Mouse (Mus musculus) embryonic stem cell, embryonic (primary cell): Measurements from ENCODE around the gene Hist1h4c.

Source experiments
- CTCF ChIA-PET, 4 experiments: fragments of 300-600 bp in 2 of 4; fragments of 350-600 bp in 2 of 4; sonication (Branson Sonifier 250); formaldehyde crosslinking; loops; one replicate each; lab custom pipeline; 2022; ENCODE audit warnings: inconsistent platforms in 2 of 4; lab: Charles Lee
- POLR2A ChIA-PET, 4 experiments: fragments of 300-600 bp in 2 of 4; fragments of 350-600 bp in 2 of 4; sonication (Branson Sonifier 250); formaldehyde crosslinking; loops; one replicate each; lab custom pipeline; 2022; ENCODE audit warnings: antibody characterized with exemption in 4 of 4, inconsistent platforms in 1 of 4; lab: Charles Lee

Hist1h4c gene

DNA sequence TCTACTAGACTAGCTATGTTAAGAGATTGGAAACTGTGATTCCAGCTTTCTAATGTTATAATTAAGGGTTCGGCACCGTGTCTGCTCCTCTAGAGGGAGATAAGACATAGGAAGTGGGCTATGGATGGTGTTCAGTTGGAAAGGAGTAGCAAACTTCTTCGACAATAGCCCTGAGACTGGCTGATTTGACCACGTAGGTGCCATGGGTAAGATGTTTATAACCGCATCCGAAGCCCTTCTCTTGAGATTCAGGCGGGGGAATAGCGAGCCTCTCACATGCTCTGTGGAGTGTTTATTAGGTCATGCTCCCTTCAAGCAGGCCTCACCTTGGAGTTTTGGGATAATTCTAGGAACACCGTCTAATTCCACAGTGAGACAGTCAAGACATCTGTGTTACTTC is 3.3 kb downstream of the Hist1h4c start:
- CTCF ChIA-PET = no interaction called here

DNA sequence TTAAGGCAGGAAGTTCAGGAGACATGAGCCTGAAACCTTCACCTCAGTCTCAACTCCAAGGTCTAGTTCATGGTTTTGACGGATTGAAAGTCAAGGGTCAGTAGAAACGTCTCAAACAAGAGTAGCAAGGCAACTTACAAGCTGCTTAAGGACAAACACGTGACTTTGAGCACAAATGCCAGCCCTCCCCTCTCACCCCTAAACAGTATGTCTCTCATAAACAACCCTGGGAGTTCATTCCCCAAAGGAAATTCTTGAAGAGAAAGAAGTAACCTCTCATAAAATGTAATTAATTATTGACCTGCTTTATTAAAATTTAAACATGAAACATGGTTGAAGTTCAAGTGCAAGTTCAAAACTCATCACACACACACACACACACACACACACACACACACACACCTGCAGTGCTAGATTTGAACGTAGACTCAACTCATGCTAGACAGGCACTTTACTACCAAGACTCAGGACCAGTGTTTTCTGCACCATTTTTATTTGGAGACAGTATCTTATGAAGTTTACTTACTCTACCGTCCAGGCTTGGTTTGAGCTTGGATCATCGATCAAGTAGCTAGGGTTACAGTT is 4.3 kb downstream of the Hist1h4c start:
- ChIA-PET CTCF (no interaction called here), POLR2A (interaction anchor here (0.9 to 15.5 kb wide), 12 partner anchors 9 to 139 kb away, joined by 3 to 573 read pairs (median 12); partner anchors contain the start of genes Hist1h2ac (in 3 of the 4), Hist1h2bc (in 3 of the 4), Hist1h1c (in 2 of the 4) and Hist1h2bb (in 2 of the 4))

More for the DNA sequence above, 3.3 kb downstream of the Hist1h4c start:
- POLR2A ChIA-PET = interaction anchor here (0.5 to 15.5 kb wide), 14 partner anchors 10 to 466 kb away, joined by 3 to 573 read pairs (median 12); partner anchors contain the start of genes Hist1h2ac (in 3 of the 4), Hist1h2bc (in 3 of the 4), Hist1h1c (in 2 of the 4) and Hist1h2bb (in 2 of the 4)

DNA sequence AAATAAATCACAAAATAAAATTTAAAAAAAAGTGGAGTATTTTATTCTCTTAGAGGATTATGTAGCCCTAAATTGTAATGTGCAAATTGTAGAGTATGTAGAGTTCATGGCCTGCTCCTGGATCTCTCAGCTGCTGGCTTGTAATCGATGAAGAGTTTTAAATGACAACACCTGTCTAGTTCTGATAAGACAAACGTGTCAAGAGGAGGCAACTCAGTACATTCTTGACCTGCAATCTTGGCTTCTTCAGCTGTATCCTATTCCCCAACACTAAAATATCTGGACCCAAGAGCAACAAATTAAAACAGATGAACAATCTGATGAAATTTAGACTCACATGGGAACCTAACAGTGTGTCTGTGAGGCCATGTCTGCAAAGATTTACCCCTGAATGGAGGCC is 8.8 kb downstream of the Hist1h4c start:
- CTCF ChIA-PET = no interaction called here
- POLR2A ChIA-PET = interaction anchor here in 3 of 4 experiments (0.7 to 15.5 kb wide), 10 partner anchors 8 to 134 kb away, joined by 3 to 573 read pairs (median 5); partner anchors contain the start of genes Hist1h4c (in 2 of the 3), Hist1h1a (in 1 of the 3), Hist1h1c (in 1 of the 3) and Hist1h1t (in 1 of the 3)

DNA sequence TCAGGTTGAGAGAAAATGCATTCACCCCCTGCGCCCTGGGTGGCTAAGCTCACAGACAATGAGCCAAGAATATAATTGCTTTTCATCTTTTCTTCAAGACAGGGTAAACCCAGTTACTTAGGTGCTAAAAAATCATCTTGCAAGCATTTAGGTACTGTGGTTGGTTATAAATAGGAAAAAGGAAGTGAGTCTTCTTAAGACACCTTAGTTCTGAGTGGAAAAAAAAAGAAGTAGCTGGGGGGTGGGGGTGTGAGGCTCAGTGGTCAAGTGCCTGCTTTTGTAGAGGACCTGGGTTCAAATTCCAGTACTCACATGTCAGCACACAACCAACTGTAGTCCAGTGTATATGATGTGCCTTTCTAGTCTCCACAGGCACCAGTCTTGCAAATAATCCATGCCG is 9.3 kb downstream of the Hist1h4c start:
- ChIA-PET CTCF (no interaction called here), POLR2A (interaction anchor here in 3 of 4 experiments (0.6 to 15.5 kb wide), 14 partner anchors 8 to 218 kb away, joined by 3 to 573 read pairs (median 4); partner anchors contain the start of genes Hist1h4c (in 2 of the 3), Hist1h1a (in 1 of the 3), Hist1h1c (in 1 of the 3) and Hist1h1t (in 1 of the 3))

DNA sequence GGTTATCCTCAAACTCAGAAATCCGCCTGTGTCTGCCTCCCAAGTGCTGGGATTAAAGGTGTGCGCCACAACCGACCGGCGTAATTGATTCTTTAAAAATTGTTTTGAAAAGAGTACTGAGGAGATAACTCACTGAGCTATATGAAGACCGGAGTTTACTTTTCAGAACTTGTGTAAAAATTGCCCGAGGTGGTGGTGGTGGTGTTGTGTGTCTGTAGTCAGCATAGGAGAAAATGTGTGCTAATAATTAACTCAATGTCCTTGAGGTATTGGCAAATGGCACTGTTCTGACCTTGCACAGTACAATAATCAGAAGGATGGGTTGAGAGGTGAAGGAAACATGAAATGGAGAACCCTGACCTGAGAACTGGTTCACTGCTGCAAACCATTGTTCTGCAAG is 10.3 kb downstream of the Hist1h4c start:
- ChIA-PET CTCF (no interaction called here), POLR2A (interaction anchor here in 2 of 4 experiments (1.0 to 15.5 kb wide), 9 partner anchors 9 to 107 kb away, joined by 3 to 573 read pairs (median 5); partner anchors contain the start of genes Hist1h4c (in 2 of the 2), Hist1h1a (in 1 of the 2), Hist1h1c (in 1 of the 2) and Hist1h1t (in 1 of the 2))

DNA sequence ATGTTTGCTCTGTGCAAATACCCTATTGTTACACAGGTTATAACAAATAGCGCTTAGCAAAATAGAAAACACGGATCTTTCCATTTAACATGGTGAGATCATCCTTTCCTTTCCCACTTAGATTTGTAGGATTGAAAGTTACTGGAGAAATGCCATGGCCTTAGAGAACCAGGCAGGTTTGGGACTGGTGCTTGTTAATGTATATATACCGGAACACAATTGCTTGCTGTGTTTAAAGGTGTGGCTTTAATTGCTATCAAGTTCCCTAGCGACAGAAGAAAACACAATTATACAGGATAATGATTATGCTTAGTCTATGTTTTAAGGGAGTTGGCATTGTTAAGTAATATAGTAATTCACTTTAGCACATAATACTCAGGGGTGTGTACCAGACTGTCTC is 11.1 kb downstream of the Hist1h4c start:
- ChIA-PET POLR2A (interaction anchor here in 2 of 4 experiments (1.2 to 10.4 kb wide), 6 partner anchors 10 to 102 kb away, joined by 3 to 352 read pairs (median 84); partner anchors contain the start of genes Hist1h4c (in 2 of the 2), Hist1h1a (in 1 of the 2), Hist1h1c (in 1 of the 2) and Hist1h1t (in 1 of the 2)), CTCF (no interaction called here)

DNA sequence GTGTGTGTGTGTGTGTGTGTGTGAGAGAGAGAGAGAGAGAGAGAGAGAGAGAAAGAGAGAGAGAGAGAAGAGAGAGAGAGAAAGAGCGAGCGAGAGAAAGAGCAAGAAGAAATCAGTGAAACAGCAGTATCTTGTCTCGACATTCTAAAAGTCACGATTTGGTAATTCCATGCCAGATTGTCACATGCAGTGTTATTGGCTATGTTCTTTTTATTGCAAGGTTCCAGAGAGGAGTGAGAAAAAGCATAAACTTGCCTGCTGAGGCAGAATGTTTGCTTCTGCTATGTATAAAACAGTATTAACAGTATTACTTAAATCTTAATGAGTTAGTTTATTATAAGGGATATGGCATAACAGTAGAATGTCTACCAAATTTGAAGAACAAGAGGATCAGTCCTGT is 12.3 kb downstream of the Hist1h4c start:
- CTCF ChIA-PET = no interaction called here
- POLR2A ChIA-PET = interaction anchor here (0.5 to 10.4 kb wide), 41 partner anchors 10 to 1899 kb away, joined by 3 to 469 read pairs (median 54); partner anchors contain the start of genes Hist1h1c (in 4 of the 4), Hist1h1e (in 3 of the 4), Hist1h1t (in 3 of the 4) and Hist1h2bb (in 3 of the 4)

DNA sequence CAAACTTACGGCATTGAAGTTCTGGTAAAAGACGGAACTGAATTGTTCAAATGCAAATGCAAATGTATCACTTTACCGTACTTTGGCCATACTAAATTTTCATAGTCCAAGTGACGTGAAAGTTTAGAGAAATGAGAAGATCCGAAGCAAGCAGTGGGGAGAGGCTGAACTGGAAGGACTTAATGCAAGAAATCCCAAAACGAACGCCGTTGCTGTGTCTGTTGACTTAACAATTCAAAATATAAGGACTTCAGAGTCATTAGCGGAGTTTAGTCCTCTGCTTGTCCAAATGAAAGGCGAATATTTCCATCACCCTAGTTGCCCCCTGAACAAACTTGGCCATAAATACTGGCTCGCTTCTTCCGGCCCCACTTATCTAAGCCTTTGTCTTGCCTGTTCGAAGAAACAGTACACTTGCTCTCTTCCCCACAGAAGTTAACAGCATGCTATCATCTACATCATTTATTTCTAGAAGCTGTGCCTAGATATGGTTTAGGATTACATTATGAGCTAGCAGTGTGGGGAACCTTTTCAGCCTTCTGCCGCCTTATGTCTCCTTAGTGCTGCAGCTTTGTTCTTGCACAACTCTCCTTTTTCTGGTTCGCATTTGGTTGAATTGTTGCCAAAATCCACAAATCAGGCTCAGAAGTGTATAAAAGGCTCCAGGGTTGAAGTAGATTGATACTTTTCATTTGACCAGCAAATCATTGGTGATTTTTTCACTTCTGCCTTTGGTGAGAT is 13.0 kb downstream of the Hist1h4c start:
- ChIA-PET POLR2A (interaction anchor here (0.5 to 10.4 kb wide), 94 partner anchors 9 to 1968 kb away, joined by 3 to 469 read pairs (median 19); partner anchors contain the start of genes Hist1h1c (in 4 of the 4), Hist1h1t (in 4 of the 4), Hist1h2be (in 4 of the 4) and Hist1h3b (in 4 of the 4)), CTCF (interaction anchor here in 2 of 4 experiments (2.0 to 2.8 kb wide), 2 partner anchors 13 kb away, joined by 9 to 23 read pairs; partner anchors contain the start of gene Hist1h4c (in 2 of the 2))

DNA sequence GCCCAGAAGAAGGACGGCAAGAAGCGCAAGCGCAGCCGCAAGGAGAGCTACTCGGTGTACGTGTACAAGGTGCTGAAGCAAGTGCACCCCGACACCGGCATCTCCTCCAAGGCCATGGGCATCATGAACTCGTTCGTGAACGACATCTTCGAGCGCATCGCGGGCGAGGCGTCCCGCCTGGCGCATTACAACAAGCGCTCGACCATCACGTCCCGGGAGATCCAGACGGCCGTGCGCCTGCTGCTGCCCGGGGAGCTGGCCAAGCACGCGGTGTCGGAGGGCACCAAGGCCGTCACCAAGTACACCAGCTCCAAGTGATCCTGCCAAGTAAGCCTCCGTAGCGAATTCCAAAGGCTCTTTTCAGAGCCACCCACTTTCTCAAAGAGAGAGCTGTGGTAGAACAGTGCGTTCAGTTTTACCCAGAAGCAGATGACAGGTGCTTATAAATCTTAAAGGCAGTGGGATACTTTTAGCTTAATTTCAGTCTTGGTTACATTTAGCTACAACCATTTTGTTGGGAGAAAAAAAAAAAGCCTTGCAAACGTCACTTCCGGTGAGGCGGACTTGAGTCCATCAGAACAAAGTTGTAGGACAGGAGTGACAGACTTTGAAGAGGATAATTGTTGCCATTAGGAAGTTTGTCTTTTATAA is 13.8 kb downstream of the Hist1h4c start:
- POLR2A ChIA-PET = interaction anchor here (0.5 to 10.4 kb wide), 198 partner anchors 10 to 1967 kb away, joined by 3 to 469 read pairs (median 7); partner anchors contain the start of genes Hist1h1a (in 4 of the 4), Hist1h1c (in 4 of the 4), Hist1h1t (in 4 of the 4) and Hist1h2ae (in 4 of the 4)
- CTCF ChIA-PET = interaction anchor here (0.6 to 2.8 kb wide), 9 partner anchors 13 to 732 kb away, joined by 3 to 23 read pairs (median 4); partner anchors contain the start of genes Hist1h4c (in 2 of the 4), Hist1h3b (in 1 of the 4), Hist1h4a (in 1 of the 4) and Hist1h4b (in 1 of the 4)

DNA sequence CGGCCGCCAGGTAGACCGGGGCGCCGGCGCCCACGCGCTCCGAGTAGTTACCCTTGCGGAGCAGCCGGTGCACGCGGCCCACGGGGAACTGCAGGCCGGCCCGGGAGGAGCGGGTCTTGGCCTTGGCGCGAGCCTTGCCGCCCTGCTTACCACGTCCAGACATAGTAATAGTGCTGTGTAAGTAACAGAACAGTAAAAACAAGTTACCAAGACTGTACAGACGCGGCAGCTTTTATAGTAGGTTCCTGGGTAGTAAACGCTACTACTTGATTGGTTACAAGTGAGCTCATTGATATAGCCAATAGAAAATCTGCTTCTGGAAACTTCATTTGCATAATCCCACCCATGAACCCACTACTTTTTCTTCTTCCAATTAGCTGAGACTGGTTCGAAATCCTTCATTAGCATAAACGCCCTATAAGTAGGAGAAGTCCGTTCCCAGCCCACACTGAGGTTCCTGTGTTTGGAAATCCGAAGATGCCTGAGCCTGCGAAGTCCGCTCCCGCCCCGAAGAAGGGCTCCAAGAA is 14.4 kb downstream of the Hist1h4c start, which contains the start of the genes Hist1h2ac and Hist1h2bc:
Gene Hist1h2ac, minus strand, starts transcription at position 194 of the 527 bp plus-strand sequence.
Gene Hist1h2bc, plus strand, starts transcription at position 445 of the 527 bp plus-strand sequence.
- CTCF ChIA-PET = interaction anchor here (0.6 to 2.8 kb wide), 8 partner anchors 13 to 732 kb away, joined by 3 to 23 read pairs (median 4); partner anchors contain the start of genes Hist1h4c (in 3 of the 4), Hist1h3b (in 1 of the 4) and Hist1h4a (in 1 of the 4)
- POLR2A ChIA-PET = interaction anchor here (0.5 to 10.4 kb wide), 202 partner anchors 7 to 1967 kb away, joined by 3 to 469 read pairs (median 7); partner anchors contain the start of genes Hist1h1a (in 4 of the 4), Hist1h1c (in 4 of the 4), Hist1h1t (in 4 of the 4) and Hist1h2ae (in 4 of the 4)

DNA sequence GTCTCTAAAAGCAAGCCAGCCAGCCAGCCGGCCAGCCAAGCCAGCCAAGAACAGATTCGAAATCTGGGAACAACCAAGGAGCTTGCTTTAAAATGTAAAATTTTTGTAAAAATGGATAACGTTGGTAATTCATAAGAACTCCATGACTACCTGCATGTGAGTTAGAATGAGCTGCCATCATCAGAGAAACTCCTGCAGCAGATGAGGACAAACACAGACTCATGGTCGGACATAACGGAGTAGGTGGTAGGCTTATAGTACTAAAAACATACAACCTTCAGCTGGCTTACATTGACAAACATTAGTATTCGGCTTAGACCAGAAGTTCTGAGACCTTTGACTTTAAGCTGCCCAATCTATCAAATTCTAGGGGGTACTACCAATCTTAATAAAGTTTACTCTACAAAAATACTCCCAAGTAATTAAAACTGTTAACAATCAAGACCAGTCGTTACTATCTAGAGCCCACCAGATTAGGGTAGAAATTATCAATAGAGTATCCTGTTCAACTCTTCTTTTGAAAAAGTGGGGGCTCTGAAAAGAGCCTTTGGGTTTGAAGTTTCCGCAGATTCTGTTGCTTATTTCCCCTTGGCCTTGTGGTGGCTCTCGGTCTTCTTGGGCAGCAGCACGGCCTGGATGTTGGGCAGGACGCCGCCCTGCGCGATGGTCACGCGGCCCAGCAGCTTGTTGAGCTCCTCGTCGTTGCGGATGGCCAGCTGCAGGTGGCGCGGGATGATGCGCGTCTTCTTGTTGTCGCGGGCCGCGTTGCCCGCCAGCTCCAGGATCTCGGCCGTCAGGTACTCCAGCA is 15.1 kb downstream of the Hist1h4c start:
- ChIA-PET POLR2A (interaction anchor here (0.5 to 10.4 kb wide), 190 partner anchors 8 to 1929 kb away, joined by 3 to 469 read pairs (median 7); partner anchors contain the start of genes Hist1h1a (in 4 of the 4), Hist1h2ae (in 4 of the 4), Hist1h2be (in 4 of the 4) and Hist1h2bg (in 4 of the 4)), CTCF (interaction anchor here in 3 of 4 experiments (0.6 to 2.8 kb wide), 5 partner anchors 14 to 77 kb away, joined by 3 to 23 read pairs (median 5); partner anchors contain the start of genes Hist1h4c (in 3 of the 3) and Hist1h4a (in 1 of the 3))

DNA sequence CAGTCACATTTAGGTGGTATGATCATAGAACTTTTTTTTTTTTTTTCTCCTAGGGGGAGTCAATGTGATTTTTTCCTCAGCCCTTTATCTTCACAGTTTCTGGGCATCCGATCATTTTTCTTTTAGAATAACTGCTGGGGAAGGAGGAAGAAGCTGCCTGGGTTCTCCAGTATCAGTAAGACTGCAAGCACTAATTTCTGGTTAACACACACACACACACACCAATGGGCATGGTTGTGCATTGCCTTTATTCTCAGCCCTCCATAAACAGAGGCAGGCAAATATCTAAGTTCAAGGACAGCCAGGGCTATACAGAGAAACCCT is 15.7 kb downstream of the Hist1h4c start:
- CTCF ChIA-PET = interaction anchor here in 2 of 4 experiments (0.6 to 2.8 kb wide), 3 partner anchors 15 to 72 kb away, joined by 3 to 23 read pairs (median 5); partner anchors contain the start of gene Hist1h4c (in 2 of the 2)
- POLR2A ChIA-PET = interaction anchor here (0.7 to 10.4 kb wide), 79 partner anchors 8 to 1640 kb away, joined by 3 to 469 read pairs (median 22); partner anchors contain the start of genes Hist1h1a (in 3 of the 4), Hist1h1c (in 3 of the 4), Hist1h1e (in 3 of the 4) and Hist1h1t (in 3 of the 4)

DNA sequence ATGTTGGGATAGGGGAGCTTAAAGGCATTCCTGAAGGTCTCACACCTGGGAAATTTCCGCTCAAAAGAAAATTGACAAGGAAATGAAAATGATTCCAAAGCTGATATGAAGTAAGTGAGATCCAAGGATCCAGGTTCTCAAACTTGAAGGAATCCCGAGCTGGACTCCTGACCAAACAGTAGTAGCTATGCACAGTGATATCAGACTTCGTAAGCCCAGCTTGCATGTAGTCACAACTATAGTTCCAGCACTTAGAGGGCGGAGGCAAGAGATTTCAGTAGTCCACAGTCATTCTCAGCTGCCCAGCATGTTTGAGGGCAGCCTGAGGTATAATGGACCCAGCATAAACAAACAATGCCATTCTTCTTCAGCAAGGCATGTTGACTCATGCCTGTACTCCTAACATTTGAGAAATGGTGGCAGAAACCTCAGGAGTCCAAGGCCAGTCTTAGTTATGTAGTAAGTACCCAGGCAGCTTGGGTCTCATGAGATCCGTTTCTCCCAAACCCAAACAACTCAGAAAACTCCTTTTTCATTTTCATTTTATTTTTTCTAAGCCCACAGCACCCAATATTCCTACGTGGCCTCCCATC is 16.2 kb downstream of the Hist1h4c start:
- ChIA-PET CTCF (no interaction called here), POLR2A (interaction anchor here (0.6 to 10.4 kb wide), 64 partner anchors 8 to 1639 kb away, joined by 3 to 469 read pairs (median 24); partner anchors contain the start of genes Hist1h4c (in 4 of the 4), Hist1h1a (in 3 of the 4), Hist1h1c (in 3 of the 4) and Hist1h1e (in 3 of the 4))

DNA sequence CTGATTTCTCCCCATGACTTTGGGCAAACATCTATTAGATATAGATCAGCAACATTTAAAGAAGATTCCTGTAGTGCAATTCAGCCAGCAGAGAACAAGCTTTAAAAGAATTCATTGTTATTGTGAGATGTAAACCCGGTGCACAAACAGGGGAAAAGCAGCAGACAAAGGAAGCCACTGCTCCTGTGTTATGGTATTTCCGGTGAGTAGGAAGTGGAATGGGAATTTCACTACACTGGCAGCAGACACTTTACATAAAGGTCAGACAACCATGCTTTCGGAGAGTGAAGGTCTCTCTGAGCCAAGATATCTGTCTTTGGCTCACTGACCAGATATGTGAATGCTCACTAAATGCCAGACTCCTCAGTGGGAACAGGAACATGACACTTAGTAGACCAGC is 35.7 kb downstream of the Hist1h4c start:
- CTCF ChIA-PET = no interaction called here
- POLR2A ChIA-PET = interaction anchor here in 3 of 4 experiments (0.8 to 14.2 kb wide), 8 partner anchors 20 to 107 kb away, joined by 3 to 92 read pairs (median 4); partner anchors contain the start of genes Hist1h2ac (in 3 of the 3), Hist1h2bc (in 3 of the 3), Hist1h2be (in 1 of the 3) and Hist1h4a (in 1 of the 3)
